Mouse (Mus musculus) hematopoietic stem cell, adult 5-6 weeks (primary cell): Measurements from ENCODE around the gene Prkn. TPM values are rescaled to one million over a fixed set of nuclear protein-coding genes. Genes with fewer than 3 reads are reported as not detected.

ENCODE experiments used
- ATAC-seq, 2 experiments: fragments of 125-278 bp in 1 of 2; replicated peaks in 1 of 2; 2 replicates each; pipeline ENCODE4 v1.8.0; 2016 to 2017; ENCODE audit warnings: inconsistent platforms in 2 of 2, mild to moderate bottlenecking in 2 of 2, moderate number of reproducible peaks in 2 of 2, low read depth in 1 of 2, moderate TSS enrichment in 1 of 2; ENCODE audit not compliant: low FRiP score in 2 of 2, poor library complexity in 2 of 2, severe bottlenecking in 2 of 2, insufficient read depth in 1 of 2, low TSS enrichment in 1 of 2
- total RNA-seq: library from RNA; stranded (forward); fragments of 172-1452, 232-1000 nt; gene quantifications from 2 replicates; pipeline ENCODE4 v1.2.3, GENCODE M21; 2017

The Prkn gene
- total RNA-seq, 1 experiment from 2014 or later, result 5.0 TPM

- no peak for ATAC-seq
Observed at GRCm38 (mm10) chr17:11705761-11706160, 865.6 kb downstream of the Prkn start.

DNA sequence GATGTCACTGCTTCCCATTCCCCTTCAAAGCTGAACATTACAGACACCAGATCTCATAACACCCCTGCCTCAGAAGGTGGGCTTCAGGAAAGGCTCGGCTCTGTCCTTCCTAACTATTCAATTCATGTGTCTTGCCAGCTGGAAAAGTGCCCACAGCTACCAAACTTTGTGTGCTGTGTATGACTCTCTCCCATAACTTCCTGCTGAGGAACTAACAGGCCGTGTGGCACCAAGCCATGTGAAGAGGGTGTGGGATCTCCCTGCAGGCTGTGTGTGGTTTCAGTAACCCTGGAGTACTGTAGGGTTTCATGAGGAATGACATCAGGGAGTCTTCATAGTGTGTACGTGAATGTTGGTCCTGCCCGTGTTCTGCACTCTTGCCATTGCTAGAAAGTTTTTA is 871.9 kb downstream of the Prkn start:
- no peak; a peak in 1 of 4 replicates for ATAC-seq

DNA sequence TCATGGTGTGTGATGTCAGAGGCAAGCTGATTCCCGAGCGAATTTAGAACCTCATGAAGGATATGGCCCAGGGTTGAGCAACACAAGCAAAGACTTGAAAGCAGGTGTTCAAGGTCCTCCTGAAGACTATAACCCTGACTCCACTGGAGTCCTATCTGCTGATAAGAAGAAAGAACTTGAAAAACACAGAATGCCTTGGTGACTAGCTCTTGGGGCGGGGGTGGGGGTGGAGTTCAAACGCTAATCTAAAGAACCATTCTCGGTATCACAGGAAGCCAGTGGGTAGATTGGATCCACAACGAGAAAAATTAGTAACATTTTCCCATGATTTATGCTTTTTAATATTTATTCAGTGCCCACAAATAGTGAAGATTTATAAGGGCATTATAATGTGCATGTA is 879.6 kb downstream of the Prkn start:
- ATAC-seq, result peak in 1 of 2 experiments; percentile 25; a peak in 1 of 4 replicates

GRCm38 (mm10) chr17:11721906-11722305 is 881.7 kb downstream of the Prkn start:
- ATAC-seq, result no peak

- ATAC-seq, result no peak
Observed at GRCm38 (mm10) chr17:11722478-11722877, 882.3 kb downstream of the Prkn start.

DNA sequence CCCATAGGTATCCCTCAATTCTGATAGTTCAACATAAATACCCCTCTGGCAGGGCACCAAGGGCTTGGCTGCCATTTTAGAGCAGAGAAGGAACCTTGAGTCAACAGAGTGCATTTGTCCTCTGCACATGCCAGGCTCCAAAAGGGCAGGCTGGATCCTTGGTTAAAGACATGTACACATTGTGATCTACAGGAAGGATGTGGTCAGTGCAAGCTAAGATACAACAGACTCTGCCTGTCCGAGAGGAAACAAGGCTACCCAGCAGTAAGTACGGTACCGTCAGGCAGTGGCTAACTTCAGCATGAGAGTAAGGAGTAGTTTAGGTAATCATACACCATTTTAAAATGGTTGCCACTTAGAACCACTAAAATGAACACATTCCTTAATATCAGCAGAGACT is 884.0 kb downstream of the Prkn start:
- peak; percentile 80 to 88 for ATAC-seq

GRCm38 (mm10) chr17:11727101-11727500 is 886.9 kb downstream of the Prkn start:
- no peak for ATAC-seq

DNA sequence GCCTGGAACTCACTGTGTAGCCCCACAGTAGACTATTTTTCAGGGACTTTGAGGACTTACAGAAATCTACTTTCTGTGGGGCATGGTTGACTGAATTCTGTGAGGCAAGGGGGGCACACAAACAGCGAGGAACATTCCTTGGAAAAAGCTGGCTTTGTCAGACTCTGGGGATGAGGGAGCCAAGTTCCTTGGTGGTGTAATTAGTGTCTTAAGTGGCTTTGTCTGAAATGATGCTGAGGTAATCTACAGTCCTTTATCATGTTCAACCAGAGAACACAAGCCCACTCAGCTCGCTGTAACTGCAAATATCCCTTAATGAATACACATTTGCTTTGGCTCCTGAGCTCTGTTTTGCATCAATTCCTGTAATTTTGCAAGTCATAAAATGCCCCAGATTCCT is 888.1 kb downstream of the Prkn start:
- ATAC-seq, result no peak

GRCm38 (mm10) chr17:11730656-11731594 is 890.7 kb downstream of the Prkn start:
- ATAC-seq, result no peak

DNA sequence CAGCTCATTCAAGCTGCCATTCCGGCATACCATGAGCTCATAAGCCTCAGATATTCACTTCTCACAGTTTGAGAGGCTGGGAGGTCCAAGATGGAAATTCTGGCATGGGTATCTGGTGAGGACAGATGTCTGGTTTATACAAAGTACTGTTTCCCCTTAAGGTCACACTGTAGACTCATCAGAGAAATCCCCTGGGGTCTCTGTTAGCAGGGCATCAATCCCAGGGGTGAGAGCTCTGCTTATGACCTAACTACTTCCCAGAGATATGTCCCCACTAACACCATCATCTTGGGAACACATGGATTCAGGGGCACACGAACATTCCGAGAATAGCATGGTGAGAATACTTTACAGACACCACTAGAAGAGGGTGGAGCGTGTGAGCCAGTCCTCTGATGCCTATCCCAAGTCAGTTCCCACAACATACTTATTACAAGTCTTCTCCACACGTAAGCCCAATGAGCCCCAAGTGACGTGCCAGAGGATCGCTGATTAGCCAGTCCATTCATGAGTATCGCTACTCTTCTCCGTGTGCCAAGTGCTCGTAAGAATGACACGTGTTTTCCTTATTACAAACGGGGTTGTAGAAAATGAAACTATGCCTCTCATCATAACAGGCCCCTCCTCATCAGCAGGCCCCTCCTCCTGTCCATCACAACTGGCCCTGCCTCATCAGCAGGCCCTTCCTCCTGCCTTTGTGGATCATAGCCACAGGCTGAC is 895.1 kb downstream of the Prkn start:
- ATAC-seq, result no peak

- no peak for ATAC-seq
Observed at GRCm38 (mm10) chr17:11736531-11736930, 896.3 kb downstream of the Prkn start.

DNA sequence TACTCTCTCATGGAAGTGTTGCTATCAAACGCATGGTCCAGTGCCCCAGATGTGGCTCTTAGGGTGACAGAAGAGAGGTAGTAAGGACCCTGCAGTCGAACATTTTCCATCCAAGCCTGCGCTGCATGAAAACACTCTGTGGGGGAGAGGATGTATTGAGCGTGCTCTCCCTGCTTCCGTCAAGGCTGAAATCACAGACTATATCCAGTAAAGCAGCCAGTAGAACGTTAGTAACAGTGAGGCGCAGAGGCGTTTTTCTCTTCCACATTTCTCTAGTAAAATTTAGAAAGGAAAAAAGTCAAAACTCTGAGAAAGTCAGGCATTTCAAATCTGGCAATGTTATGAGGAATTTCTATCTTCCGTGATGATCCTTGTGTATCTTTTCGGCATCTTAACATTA is 897.7 kb downstream of the Prkn start:
- no peak for ATAC-seq

DNA sequence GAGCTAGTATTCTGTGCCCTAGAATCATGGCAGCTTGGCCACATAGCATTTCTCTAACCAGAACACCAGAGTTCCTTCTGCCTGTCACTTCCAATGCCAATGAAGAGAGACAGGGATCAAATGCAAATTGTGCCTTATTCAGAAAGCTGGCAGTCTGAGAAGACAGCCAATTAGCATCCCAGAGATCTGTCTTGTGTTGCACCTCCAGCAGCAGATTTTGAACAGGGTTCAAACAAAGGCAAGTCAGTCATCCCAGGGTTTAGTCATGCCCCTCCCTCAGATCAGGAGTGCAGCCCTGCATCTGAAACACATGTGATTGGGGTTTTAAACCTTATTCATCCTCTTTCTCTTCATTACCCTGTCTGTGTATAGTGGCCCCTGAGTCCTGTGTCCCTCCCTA is 900.5 kb downstream of the Prkn start:
- ATAC-seq, result no peak

GRCm38 (mm10) chr17:11741161-11741560 is 901.0 kb downstream of the Prkn start:
- ATAC-seq, result no peak

DNA sequence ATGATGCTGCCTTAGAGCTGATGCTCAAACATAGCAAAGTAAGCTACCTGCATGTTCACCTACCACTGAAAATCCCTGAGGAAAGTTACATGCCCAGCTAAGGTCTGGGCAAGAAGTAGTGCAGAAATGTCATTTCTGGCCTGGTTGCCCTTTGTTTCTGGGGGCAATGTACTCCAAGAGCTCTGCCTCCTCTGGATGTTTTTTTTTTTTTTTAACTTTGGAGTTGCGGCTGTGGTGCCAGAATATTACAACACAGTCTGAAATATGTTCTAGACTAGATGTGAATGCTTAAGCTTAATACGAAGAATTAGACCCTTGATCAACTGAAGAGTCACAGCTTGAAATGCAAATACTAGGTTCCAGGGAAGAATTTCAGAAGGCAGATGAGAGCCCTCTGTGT is 911.1 kb downstream of the Prkn start:
- ATAC-seq, result no peak

- no peak for ATAC-seq
Observed at GRCm38 (mm10) chr17:11752686-11753085, 912.5 kb downstream of the Prkn start.

GRCm38 (mm10) chr17:11765117-11765516 is 924.9 kb downstream of the Prkn start:
- ATAC-seq, result no peak

DNA sequence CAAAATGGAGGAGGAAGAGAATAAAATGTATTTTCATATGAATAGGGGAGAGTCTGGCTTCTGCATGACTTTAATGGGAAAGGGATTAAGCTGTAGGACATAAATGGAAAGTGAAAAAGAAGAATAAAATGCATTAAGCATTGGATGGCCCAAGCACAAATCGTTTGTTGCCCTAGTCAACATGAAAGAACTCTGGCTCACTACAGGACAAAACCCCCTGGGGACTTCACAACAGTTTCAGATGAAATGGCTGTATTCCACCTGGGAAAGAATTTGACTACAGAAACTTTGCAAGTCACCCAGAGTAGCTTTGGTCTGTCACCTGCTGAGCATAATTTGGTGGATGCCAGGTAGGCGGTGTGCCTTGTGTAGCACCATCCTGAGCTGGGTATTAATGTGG is 925.4 kb downstream of the Prkn start:
- ATAC-seq, result no peak
